Comparison of ENCODE assay signal across 8 mouse cellular contexts in genomic region chr11:118998540-118999265, GRCm38 (mm10). TPM values are rescaled to one million over a fixed set of nuclear protein-coding genes. Genes with fewer than 3 reads are reported as not detected.
A peak's percentile ranks its signal among the peaks of the same experiment; 100 is the strongest.
DNase-seq lines count a peak whose midpoint lies in the region; ATAC-seq and TF ChIP-seq lines count a peak whose summit lies in the region.

No protein-coding gene starts in this region.

- TF ChIP-seq CTCF in gastrocnemius, adult 2 months (IDR thresholded peaks at IDR 0.05), result peak; percentile 93; the same call in 1 of the 2 replicates

- peak; percentile 83 for ATAC-seq in hindbrain, embryonic 16.5 days
- ATAC-seq in megakaryocyte progenitor cell, adult 5-6 weeks (replicated peaks; ENCODE audit: poor library complexity), result peak; percentile 85

- peaks cover 24% of the 10 kb centered on the region for H3K4me1 ChIP-seq in hindbrain, embryonic 16.5 days (ENCODE audit: control insufficient read depth, insufficient read depth, low read depth, low read length)

- intact Hi-C loops in gastrocnemius, adult 2 months (cut with DNase I), result no loop called here

- no peaks in the 10 kb centered on the region for H3K27me3 ChIP-seq in hindbrain, embryonic 16.5 days (replicated peaks; ENCODE audit: control insufficient read depth, insufficient read depth, low read length)

- H3K9ac ChIP-seq in hindbrain, embryonic 16.5 days (ENCODE audit: low read depth, low read length), result peak overlapping the region; percentile 52

- H3K9me3 ChIP-seq in hindbrain, embryonic 16.5 days (ENCODE audit: control insufficient read depth, low read length), result no peaks in the 10 kb centered on the region

- no peak overlapping the region for H3K4me3 ChIP-seq in gastrocnemius, adult 2 months
- H3K4me3 ChIP-seq in hindbrain, embryonic 16.5 days (ENCODE audit: low read length), result peak overlapping the region; percentile 31

- 7% methylated on average over 30 of the region's 30 CpGs for WGBS in hindbrain, embryonic 16.5 days

- peak overlapping the region; percentile 61 for H3K4me2 ChIP-seq in hindbrain, embryonic 16.5 days (ENCODE audit: low read length)

- peak; percentile 86 for DNase-seq in R1 (ENCODE audit: low read depth, low spot score)
- peak; percentile 85 to 87 for DNase-seq in cerebellum, postnatal 36 days
- peak; percentile 75 for DNase-seq in gastrocnemius, adult 2 months
- peak; percentile 76 for DNase-seq in left cerebral cortex, adult 11 months (ENCODE audit: low spot score)
- peak; percentile 87 for DNase-seq in right cerebral cortex, postnatal 14 days
- peak; percentile 74 for DNase-seq in urinary bladder, postnatal 25 days (ENCODE audit: low spot score)

- H3K27ac ChIP-seq in gastrocnemius, adult 2 months, result no peak overlapping the region
- H3K27ac ChIP-seq in hindbrain, embryonic 16.5 days (ENCODE audit: low read depth, low read length), result peak overlapping the region; percentile 76

- no peaks in the 10 kb centered on the region for H3K36me3 ChIP-seq in hindbrain, embryonic 16.5 days (ENCODE audit: control insufficient read depth, insufficient read depth, low read length)

RNA-seq across cellular contexts. Expression of gene Enpp7, which starts 10.7 kb away (rescaled TPM):
- not detected for total RNA-seq in gastrocnemius, adult 2 months (2021)
- not detected in 2 replicates for polyA plus RNA-seq in hindbrain, embryonic 16.5 days (2015; fragmentation: Nextera tagmentation; extraction: Ambion mirVana)
- total RNA-seq in megakaryocyte progenitor cell, adult 5-6 weeks (2015), result not detected in 2 replicates
- total RNA-seq in megakaryocyte progenitor cell, adult 5-6 weeks (2017), result not detected in 2 replicates

RNA-seq across cellular contexts. Expression of gene Cbx2, which starts 24.1 kb away (rescaled TPM):
- total RNA-seq in gastrocnemius, adult 2 months (2021), result under 1 TPM; 0.69 to 0.95 TPM
- 10.7 and 14.0 TPM in 2 replicates for polyA plus RNA-seq in hindbrain, embryonic 16.5 days (2015; fragmentation: Nextera tagmentation; extraction: Ambion mirVana)
- 1.8 and 2.8 TPM in 2 replicates for total RNA-seq in megakaryocyte progenitor cell, adult 5-6 weeks (2015)
- 3.0 and 3.2 TPM in 2 replicates for total RNA-seq in megakaryocyte progenitor cell, adult 5-6 weeks (2017)

RNA-seq across cellular contexts. Expression of gene Cbx8, which starts 42.1 kb away (rescaled TPM):
- total RNA-seq in gastrocnemius, adult 2 months (2021), result 1 to 10 TPM; 1.5 to 1.6 TPM
- polyA plus RNA-seq in hindbrain, embryonic 16.5 days (2015; fragmentation: Nextera tagmentation; extraction: Ambion mirVana), result 8.5 and 9.5 TPM in 2 replicates
- total RNA-seq in megakaryocyte progenitor cell, adult 5-6 weeks (2015), result 1.9 and 2.1 TPM in 2 replicates
- 2.7 and 3.6 TPM in 2 replicates for total RNA-seq in megakaryocyte progenitor cell, adult 5-6 weeks (2017)
